Mouse (Mus musculus): ENCODE measurements around the gene Ywhae.
A peak's percentile ranks its signal among the peaks of the same experiment; 100 is the strongest.

Ywhae gene

DNA sequence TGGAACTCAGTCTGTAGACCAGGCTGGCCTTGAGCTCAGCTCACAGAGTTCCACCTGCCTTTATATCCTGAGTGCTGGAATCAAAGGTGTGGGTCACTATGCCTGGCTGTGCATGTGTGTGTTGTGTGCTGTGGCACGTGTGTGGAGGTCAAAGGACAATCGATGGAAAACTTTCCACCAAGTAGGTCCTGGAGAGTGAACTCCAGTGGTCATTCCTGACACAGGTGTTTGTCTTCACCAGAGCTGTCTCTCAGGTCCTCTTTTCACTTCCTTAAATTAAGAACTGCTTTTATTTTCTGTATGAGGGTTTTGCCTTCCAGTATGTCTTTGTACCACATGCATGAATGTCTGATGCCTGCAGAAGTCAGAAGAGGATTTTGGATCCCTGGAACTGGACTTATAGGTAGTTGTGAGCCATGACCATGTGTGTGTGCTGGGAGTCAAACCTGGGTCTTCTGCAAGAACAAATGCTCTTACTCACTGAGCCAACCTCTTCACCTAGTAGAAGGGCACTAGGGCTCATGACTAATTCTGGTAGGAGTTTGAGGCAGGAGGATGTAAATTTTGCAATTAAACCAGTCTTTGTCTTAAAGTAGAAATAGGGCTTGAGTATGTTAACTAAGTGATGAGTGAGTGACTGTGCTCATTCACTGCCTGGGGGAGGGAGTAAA, 5.3 kb downstream of the Ywhae start:
- DNase-seq (ENCODE audit: low spot score in 2 of 2) = no peak

DNA sequence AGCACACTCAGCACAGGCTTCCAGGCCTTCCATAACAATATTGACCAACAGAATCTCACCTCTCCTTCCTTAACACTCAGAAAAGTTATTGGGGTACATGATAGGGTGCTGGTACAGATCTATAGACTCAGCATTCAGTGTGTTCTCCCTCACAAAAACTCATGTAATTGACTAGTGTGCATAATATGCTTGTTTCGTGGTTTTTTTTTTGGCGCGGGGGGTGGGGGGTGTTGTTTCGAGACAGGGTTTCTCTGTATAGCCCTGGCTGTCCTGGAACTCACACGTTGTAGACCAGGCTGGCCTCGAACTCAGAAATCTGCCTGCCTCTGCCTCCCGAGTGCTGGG, 5.8 kb downstream of the Ywhae start:
- DNase-seq (ENCODE audit: low spot score in 2 of 2) = no peak

DNA sequence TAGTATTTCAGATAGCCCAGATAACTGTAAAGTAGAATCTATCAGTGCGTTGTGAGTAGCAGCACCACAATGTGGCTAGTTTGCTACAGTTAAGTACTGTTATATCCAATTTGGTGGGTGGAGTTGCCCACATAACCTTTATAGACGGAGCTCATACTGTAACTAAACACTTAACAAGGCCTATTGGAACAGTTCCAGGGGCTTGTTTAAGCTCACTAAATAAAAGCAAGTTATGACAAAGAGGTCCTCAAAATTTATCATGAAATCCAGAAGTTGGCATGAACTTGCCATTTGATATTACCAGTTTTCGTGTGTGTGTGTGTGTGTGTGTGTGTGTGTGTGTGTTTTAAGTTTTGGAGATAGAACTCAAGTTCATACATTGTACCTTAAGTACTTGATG, 7.5 kb downstream of the Ywhae start:
- no peak for DNase-seq (ENCODE audit: low spot score in 2 of 2)

DNA sequence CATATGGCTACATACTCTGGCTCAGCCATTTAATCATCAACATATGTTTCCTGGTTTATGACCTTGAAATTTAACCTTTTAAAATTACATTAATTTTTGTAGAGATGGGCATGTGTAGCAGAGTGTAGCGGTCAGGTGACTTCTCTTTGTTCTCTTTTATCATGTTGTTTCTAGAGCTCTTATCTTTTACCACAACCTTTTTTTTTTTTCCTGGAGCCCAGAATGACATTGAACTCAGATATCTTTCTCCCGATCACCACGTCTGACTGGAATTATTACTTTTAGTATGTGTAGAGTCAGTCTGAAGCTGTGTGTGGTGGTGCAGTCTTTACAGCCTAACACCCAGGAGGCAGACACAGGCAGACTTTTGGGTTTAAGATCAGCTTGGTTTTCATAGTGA, 8.9 kb downstream of the Ywhae start:
- no peak for DNase-seq (ENCODE audit: low spot score in 2 of 2)

DNA sequence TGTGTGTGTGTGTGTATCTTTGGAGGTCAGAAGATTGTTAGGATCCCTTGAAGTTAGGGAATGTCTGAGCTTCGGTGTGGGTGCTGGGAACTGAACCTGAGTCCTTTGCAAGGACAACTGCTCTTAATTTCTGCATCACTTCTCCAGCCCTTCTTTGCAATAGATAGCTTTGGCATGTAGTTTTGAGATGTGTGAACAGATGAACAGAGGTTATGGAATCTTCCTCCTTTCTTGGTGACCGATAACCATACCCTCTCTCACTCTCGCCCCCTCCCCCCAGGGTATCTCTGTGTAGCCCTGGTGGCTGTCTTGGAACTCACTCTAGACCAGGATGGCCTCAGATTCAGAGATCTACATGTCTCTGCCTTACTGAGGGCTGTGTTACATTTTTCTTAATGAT, 12.1 kb downstream of the Ywhae start:
- DNase-seq (ENCODE audit: low spot score in 2 of 2) = no peak

DNA sequence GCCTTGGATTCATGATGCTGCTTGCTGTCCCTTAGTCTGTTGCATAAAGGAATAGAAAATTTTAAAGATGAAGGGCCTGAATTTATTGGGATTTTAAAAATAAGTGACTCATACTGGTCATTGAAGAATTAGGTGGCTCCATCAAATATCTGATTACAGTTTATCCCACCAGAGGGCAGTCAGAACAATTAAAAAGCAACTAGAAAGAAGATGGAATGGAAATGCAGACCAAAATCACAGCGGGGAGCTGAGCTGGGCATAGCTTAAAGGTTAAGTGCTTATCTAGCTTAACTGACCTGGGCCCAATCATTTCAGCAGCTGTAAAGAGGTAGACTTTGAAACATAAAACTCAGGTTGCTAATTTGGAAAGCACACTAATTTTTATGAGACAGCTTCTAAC, 17.9 kb downstream of the Ywhae start:
- no peak for DNase-seq (ENCODE audit: low spot score in 2 of 2)

DNA sequence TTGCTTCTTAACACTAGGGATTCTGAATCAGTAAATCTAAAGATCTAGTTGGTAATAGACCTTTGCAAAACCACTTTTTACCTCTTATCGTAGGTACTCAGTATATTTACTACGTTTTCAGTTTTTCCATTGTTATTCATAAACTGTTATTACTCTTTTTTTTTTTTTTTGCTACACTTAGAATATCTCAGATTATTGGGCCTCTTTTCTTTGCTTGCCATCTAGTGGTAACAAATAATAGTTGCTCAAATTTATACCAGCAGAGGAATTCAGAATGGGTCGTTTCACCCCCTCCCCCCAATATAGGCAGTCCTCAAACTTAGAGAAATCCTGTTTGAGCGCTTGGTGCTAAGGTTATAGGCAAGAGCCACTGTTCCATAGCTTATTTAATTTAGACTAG, 18.4 kb downstream of the Ywhae start:
- DNase-seq (ENCODE audit: low spot score in 2 of 2) = no peak

DNA sequence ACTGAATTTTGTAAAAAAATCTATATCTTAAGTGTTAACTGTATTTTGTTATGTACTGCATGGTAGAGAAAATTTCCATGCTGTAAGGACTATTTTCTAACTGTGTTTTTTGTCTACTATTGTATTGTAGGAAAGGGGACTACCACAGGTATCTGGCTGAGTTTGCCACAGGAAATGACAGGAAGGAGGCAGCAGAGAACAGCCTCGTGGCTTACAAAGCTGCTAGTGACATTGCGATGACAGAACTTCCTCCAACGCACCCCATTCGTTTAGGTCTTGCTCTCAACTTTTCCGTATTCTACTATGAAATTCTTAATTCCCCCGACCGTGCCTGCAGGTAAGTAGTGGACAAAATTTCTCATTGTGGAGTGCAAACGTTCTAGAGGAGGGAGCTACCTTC, 24.0 kb downstream of the Ywhae start:
- DNase-seq (ENCODE audit: low spot score in 2 of 2) = no peak

DNA sequence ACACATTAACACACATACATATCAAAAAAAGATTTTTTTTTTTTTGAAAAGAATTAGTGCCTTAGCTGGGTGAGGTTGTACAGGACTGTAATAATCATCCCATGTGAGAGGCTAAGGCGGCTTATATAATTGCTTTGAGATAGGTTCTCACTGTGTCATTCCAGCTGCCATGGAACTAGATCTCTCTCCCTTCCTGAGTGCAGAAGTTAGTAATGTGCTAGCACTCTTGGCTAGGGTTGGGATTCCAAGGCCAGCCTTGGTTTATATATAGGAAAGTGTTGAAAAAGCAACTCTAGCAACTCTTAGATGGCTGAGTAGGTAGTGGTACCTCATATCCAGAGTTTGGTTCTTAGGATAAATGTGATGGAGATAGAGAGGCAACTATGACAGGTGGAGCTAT, 25.9 kb downstream of the Ywhae start:
- DNase-seq (ENCODE audit: low spot score in 2 of 2) = no peak

DNA sequence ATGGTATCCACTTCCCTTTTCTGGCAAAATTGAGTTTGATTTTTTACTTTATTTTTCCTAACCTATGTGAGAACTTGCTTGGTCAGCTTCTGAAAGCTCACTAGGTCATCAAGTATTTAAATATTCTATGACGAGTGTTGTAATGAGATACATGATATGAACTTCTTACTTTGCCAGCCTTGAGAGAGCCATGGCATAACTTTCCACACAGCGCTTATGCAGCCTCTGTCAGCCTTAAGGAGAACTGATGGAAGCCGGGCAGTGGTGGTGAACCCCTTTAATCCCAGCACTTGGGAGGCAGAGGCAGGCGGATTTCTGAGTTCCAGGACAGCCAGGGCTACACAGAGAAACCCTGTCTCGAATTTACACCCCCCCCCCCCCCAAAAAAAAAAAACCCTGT, 28.1 kb downstream of the Ywhae start:
- no peak for DNase-seq (ENCODE audit: low spot score in 2 of 2)

DNA sequence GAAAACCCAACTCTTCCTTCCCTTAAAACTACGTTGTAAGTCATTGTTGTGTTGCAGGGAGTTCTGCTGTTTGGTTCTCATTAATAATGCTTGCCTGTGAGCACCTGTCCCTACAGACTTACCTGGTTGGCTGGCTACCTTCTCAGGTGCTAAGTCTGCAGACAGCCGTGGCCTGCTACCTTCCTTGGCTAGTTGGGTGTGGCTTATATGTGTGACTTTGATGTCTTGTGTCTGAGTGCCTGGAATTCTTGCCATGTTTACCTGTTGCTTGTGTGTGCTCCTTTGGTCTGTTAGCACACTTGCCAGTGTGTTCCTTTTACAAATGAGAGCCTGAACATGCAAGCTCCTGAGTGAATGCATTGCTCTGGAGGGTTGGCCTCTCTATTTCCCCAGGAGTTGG, 30.0 kb downstream of the Ywhae start:
- DNase-seq (ENCODE audit: low spot score in 2 of 2) = no peak

DNA sequence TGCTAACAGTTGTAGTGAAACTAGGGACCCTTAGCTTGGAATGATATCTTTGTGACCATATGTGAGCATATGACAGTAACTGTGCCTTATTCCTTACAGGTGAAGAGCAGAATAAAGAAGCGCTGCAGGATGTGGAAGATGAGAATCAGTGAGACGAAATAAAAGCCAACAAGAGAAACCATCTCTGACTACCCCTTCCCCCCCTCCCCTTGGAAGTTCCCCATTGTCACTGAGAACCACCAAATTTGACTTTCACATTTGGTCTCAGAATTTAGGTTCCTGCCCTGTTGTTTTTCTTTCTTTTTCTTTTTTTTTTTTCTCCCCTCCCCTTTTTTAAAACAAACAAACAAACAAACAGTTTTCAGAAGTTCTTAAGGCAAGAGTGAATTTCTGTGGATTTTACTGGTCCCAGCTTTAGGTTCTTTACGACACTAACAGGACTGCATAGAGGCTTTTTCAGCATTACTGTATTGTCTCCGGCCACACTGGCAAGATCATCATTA, 31.9 kb downstream of the Ywhae start:
- no peak for DNase-seq (ENCODE audit: low spot score in 2 of 2)

DNA sequence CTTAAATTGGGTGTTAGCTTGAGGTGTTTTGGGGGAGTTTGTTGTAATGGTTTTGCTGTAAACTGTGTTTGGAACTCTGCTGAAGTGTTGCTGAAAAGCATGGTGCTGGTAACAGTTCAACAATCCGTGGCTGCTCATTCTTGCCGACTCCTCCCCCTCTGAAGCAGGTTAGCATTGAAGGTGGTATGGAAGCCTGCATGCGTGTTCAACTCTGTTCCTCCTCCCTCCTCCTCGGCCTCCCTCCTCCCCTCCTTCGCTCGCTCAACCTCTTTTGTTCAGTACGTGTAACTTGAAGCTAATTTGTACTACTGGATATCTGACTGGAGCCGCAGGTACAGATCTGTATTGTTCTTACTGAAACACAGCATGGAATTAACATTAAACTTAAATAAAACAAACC, 32.5 kb downstream of the Ywhae start:
- DNase-seq (ENCODE audit: low spot score in 2 of 2) = no peak

DNA sequence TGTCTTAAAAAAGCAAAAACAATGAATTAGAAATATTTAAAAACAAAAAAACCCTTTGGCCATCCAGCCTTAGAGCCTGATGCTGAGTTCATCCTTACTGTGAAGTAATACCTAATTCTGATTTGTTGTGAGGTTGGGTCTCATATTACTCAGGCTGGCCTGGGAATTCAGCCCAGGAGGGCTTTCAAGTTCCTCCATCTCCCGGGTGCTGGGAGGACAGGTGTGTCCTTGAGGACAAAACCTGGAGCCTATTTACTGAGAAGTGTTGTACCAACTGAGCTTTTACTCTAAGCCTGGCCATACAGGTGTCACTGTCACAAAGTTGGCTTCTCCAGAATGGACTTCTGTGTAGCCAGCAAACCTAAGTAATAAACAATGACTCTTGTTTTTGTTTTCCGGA, 34.3 kb downstream of the Ywhae start:
- no peak for DNase-seq (ENCODE audit: low spot score in 2 of 2)

DNA sequence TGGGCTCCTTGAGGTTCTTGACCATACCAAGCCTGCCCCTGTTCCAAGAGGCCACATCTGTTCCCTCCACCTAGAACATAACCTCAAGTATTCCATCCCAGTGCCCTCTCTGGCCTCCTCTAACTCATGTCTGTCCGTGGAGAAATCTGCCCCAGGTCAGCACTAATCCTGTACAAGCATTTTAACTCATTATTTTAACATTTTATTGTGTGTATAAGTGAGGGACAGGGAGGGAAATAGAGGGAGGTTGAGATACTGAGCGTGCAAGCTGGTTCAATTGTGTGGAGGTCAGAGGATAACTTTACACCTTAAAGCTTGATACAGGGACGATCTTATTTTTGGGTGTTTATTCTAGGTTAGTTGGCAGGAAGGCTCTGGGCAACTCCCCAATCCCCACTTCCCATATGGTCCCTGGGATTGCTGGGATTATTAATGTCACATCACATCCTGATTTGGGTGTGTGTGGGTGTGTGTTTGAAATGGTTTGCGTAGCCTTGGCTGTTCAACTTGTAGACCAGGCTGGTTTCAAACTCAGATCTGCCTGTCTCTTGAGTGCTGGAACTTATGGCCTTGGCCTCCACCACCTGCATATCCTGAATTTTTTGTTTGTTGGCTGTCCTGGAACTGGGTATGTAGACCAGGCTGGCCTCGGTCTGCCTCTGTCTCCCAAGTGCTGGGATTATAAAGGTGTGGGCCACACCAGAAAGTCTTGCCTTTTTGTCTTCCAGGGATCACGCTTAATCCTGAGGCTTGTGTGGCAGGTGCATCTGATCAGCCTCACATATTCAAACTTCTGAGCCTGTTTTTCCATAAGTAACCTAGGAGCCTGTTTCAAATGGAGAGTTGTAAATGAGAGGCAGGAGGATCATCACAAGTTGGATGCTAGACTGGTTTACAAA, 35.7 kb downstream of the Ywhae start:
- peak; percentile 23 to 25 for DNase-seq (ENCODE audit: low spot score in 2 of 2)

DNA sequence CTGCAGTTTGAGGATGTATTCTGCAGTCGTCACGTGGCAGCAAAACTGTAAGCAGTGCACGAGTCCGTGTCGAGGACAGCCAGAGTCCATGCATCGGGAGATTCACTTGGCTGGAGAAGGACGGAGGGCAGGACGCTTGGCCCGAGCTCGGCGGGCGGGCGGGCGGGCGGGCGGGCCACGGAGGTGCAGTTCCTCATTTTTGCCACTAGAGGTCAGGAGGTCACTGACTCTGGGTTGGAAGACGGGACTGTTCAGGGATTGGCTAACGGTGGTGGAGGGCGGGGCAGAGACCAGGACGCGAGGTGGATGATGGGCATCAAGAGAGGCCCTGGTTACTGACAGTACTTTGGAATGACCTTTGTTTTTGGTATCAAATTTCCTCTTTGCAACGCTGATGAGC, 36.5 kb downstream of the Ywhae start:
- DNase-seq (ENCODE audit: low spot score in 2 of 2) = peak; percentile 65 to 69

DNA sequence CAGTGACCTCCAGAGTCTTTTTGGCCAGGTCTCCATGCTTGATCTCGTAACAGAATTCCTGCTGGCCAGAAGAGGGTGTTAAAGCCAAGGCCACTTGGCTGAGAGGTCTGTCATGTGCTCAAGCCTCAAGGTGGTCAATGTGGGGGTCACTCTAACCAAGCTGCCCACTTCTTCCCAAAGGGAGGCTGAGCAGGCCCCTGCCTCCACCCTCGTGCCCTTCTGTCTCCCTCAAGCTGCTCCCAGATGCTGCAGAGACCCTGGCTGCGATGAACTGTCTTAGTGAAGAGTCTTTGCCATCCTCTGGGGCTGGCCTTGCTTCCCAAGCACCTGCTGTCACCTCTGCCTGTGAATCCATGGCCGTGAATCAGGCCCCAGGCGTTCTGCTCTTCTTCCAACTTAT, 39.9 kb downstream of the Ywhae start:
- no peak for DNase-seq (ENCODE audit: low spot score in 2 of 2)

DNA sequence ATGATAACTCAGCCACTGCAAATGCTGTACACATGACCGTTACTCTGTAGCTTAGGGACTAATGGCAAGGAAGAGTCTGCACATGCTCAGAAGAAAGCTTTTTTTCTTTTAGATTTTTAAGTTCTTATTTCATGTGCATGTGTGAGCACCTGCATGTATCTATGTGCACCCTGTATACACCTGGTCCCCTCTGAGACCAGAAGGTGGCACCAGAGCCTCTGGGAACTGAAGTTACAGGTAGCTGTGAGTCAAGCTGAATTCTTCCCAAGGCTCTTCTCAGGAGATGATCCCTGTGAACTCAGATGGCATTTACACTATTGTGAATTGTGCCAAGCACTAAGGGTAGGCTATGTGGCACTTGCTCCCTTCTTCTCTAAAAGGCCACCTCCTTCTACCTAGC, 43.2 kb downstream of the Ywhae start:
- no peak for DNase-seq (ENCODE audit: low spot score in 2 of 2)

DNA sequence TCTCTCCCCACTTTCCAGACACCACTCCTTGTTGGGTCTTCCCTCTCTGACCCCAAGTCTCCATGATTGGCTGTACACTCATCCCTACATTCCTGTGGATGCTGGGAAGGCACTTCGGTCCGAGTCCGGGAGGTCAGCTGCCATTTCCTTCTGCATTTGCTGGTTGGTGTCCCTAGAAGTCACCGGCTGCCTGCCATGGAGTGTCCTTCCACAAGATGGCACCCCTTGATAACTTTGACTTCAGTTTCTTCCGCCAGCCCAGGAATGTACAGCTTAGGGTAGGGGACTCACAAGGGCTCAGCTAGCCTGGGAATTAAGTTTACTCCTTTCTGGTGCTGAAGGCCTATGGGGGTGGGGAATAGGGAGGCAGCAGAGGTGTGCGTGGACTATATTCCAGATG, 49.2 kb downstream of the Ywhae start:
- peak in 1 of 2 experiments; percentile 51 for DNase-seq (ENCODE audit: low spot score in 2 of 2)

DNA sequence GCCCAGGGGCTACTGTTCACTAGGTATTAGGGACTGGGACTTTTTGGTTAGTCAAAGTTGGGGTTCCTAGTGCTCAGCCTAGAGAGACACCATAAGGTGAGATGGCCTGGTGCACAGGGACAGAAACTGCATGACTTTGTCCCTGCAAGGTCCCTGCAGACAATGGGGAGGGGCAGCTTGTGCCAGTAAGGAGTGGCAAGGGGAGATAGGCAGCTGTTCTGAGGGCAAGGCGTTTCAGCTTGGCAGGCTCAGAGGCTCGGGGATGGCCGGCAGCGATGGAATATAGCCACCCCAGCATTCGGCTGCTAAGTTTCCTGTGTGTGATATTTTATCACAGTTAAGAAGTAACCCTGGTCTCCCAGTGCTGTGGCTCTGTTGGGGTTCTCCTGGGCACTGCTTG, 51.1 kb downstream of the Ywhae start:
- DNase-seq (ENCODE audit: low spot score in 2 of 2) = no peak

DNA sequence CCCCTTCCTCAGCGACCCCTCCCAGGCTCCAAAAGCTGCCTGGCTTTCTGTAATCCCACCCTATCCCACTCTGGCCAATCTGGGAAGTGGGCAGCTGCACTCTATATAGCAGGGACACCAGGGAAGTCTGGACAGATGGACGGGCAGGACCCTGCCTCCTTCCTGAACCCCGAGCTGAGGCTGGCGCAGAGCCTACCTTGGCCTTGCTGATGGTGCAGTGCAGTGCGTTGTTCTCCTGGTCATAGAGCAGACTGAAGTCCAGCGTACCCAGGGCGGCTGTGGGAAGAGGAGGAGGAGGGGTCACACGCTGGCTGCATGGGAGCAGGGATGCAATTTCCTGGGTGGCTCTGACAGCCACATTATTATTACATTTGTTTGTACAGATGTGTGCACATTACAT, 53.2 kb downstream of the Ywhae start:
- no peak for DNase-seq (ENCODE audit: low spot score in 2 of 2)

DNA sequence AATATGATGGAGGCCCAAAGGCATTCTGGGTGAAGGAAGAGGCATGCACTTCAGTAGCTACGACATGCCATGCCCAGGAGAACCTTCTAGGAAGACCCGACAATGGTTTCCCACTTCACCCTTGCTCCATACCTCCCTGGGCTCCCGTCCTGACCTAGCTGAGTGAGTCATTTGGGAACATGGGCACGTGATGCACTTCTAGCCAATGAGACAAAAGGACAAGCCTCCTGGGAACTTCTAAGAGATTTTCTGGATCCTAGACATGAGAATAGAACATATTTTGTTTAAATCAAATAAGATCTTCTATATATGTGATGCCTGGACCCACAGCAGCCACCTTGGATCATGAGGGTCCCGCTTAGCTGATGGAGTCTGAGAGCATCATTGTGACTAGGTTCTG, 59.9 kb downstream of the Ywhae start:
- DNase-seq (ENCODE audit: low spot score in 2 of 2) = no peak

DNA sequence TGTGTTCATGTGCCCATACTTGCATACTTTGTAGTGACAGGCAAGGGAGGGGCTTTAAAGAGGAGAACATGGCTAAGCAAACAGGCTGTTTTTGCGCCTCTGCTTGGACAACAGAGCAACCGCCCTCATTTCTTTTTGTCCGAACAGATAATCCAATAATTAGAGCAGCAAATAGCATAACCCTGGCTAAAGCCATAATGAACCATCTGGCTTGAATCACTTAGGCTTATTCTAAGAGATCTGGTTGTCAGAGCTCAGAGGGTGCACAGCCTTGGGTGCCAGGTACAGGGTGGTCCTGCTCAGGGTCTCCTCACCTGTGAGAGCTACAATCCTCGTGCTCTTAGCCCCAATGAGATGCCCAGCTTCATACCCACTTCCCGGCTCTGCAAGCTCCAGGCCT, 60.7 kb downstream of the Ywhae start:
- no peak for DNase-seq (ENCODE audit: low spot score in 2 of 2)
